Mouse (Mus musculus) embryo, embryonic 10 days (tissue): ENCODE data around the gene Ifitm7.
"Not testable (repeated sequence)": the region's sequence is repeated elsewhere in the genome, so short reads cannot be mapped to it uniquely, and the experiment has no call there.

ENCODE experiments used
- DNase-seq: peaks from one replicate; pipeline ENCODE4 v3.0.0-alpha.2; 2015; ENCODE audit warnings: low spot score

Gene Ifitm7

DNA sequence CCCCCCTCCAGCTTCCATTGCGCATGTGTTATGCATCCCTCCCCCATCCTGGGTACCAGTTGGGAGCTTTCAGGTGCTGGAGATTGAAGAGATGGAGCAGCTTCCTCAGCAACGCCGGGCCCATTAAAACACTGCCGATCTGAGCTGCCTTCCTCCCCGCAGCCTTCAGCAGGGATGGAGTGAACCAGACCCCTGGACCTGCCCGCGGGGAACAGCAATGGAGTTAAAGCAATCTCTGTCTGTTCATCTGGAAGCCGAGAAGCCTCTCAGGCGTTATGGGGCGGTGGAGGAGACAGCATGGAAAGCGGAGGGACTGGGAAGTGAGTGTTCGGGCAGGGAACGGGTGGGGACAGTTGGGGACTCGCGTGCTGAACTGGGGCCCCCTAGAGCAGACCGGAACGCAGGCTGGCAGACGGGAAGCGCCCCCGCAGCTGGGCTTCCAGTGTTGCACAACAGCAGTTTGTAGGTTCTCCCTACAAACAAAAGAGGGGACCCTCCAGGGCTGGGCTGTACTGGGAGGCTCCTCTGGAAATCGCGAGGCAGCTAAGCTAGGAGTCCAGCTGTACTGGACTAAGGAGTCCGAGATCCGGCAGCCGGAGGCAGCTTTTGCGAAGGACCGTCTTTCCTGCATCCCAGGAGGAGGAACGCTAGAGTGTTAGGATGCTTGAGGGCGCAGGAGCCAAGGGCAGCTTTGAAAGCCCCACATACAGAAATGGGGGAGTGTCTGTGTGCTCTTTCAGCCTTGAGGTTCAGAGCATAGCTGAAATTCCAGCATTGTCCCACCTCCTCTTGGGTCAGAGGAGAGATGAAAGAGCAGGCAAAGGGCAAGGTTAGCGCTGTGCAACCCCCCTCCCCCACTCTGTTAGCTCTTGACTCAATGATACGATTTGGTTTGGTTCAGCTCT, at the start of gene Ifitm7, which contains the start of gene 2900011O08Rik:
Gene Ifitm7 (minus strand): TSS at position 315 of the 905 bp plus-strand sequence.
Gene 2900011O08Rik (plus strand): TSS at position 31 of the 905 bp plus-strand sequence.
- DNase-seq = peak; percentile 58

DNA sequence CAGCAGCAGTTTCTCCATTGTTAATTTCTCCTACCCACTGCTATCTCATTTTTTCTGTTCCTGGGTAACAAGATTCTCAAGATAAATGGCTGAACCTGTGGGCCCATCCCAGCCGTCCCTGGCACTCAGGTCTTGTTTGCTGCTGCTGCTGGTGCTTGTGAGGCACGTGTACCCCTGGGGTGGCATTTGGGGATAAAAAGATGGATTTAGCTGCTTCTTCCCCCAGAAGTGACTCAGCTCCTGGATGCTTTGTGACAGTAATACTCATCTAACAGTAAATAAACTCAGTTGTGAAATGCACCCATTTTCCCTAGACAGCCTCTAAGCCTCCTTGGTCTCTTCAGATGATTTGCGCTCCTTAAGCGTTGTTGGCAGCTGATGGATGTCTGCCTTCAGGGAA, 46.4 kb upstream of the Ifitm7 start:
- no peak for DNase-seq

DNA sequence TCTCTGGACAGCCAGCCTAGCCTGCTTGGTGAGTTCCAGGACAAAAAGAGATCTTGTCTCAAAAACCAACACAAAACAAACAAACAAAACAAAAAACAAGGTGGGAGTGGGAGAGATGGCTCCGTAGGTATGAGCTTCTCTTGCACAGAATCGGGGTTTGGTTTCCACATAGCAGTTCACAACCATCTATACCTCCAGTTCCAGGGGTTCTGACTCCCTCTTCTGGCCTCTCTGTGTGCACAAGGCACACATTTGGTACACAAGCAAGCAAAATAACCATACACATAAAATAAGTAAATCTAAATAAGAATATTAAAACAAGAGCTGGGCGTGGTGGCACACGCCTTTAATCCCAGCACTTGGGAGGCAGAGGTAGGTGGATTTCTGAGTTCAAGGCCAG, 44.0 kb upstream of the Ifitm7 start:
- DNase-seq = no peak

DNA sequence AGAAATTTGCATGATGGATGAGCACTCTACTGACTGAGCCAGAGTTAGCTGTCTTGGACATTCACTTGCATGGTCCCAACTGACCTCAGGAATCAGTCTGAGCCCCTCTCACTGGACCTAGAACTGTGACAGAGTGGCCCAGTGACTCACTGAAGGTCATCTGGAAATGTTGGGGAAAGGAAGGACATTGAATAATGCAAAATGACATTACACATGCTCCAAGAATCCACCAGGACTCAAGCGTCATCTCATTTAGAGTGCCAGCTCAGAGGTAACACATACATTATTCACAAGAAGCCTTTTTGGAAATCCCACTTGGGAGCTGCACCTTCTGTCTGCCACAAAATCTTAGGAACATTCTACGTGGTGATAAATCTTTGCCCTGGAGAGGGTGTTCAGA, 43.2 kb upstream of the Ifitm7 start:
- DNase-seq = no peak

DNA sequence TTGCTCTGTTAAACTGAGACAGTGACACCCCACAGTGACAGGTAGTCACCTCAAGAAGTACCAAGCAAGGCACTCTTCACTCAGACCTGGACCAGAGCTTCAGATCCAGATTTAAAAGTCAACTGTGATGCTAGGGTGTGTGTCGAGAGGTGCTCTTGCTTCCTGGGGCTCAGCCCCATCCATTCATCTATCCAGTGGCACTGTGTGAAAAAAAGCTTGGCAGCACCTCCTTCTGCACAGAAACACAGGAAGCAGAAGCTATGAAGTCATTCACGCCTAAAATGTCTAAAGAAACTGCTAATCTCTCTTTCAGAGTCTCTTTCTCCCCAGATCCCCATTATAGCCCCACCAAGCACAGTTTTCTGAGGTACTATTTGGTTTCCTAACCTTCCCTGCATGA, 42.4 kb upstream of the Ifitm7 start:
- DNase-seq = no peak

DNA sequence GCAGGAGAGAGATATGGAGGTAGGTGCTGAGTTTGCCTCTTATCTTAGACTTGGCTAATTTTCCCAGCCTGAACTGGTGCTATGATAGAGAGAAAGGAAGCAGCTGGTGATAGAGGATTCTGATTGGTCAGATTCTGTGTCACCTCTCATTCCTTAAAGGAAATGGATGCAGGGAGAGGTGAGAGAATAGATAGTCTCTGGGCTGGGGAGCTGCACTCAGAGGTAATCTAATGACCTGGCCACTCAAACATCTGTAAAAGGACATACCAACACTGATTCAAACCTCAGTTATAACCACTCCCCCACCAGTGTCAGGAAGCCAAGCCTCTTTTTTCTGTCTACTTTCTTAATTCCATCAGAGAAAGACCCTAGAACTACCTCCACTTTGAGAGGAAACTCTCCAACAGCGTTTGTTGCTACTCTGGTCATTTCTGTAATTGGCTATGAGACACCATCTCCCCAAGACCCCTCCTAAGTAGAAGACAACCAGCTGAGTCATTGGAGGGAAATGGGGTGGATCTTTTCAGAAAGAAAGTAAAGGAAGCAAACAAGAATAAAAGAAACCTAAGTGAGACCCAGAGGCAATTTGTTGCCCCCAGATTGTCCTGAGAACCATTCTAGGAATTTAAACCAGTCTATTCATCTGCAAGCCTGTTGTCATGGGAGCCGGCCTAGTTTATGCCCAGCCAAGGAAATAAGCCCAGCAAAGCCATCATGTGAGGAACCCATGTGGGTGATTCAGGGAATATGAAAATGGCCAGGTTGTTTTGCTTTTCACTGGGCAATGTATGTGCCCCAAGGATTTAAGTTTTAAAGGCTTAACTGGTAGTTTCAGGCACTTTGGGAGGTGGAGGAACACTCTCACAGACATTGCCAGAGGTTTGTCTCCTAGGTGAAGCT, 38.7 kb upstream of the Ifitm7 start:
- DNase-seq = no peak

DNA sequence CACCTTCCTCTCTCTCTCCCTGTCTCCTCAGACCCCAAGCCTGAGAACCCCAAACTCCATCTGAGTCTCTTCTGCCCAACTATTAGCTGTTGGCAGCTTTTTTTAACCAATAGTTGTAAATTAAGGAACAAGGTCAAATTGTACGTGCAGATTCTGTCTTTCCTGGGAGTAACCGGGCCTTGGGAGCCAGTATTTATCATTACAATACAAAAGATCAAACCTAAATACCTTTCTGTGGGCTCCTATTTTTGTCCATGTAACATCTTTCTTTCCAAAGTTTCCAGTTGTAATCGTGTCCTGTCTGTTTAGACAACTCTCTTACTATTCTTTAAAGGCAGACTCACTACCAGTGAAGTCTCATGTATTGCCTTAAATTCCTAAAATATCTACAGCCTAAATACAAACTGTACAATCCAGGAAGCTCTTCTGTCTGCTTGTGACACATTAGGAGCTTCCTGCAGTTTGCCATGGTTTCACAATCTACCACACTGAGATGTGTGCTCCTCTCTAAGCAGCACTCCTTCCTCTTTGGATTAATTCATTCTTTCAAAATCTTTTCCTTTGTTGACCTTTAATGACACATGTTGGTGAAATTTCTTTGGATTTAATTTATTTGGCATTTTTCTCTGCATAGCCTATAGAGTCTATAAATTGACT, 34.6 kb upstream of the Ifitm7 start:
- DNase-seq = no peak

DNA sequence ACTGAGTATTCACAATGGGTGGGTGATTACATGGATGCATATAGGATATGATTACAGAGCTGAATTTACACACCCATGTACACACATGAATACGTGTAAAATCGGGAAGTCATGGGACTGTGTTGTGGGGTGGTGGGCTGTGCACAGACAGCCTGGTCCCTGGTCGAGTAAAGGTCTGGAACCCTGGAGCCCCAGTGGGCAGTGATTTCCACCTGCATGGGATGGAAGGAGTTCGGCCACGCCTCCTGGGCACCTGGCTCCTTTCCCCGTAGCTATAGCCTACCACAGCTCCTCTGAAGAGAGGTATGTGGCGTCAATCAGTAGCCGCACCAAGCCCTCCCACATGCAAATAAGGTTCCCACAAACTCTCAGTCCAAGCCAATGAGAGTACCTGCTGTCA, 30.6 kb upstream of the Ifitm7 start:
- no peak for DNase-seq

DNA sequence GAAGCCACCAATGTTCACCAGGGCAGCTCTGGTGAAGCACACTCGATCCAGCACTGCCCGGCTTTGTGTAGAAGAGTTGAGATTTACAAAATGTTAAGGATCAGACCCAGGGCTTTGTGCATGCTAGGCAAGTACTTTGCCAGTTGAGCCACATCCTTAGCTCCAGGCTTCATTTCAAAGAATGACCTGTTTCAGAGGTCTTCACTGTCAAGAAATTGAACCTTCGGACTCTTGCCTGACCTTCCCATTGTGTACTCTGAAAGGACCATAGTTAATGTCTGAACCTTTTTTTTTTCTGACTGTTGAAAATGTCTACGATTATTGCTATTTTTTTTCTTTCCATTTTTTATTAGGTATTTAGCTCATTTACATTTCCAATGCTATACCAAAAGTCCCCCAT, 23.3 kb upstream of the Ifitm7 start:
- DNase-seq = no peak

DNA sequence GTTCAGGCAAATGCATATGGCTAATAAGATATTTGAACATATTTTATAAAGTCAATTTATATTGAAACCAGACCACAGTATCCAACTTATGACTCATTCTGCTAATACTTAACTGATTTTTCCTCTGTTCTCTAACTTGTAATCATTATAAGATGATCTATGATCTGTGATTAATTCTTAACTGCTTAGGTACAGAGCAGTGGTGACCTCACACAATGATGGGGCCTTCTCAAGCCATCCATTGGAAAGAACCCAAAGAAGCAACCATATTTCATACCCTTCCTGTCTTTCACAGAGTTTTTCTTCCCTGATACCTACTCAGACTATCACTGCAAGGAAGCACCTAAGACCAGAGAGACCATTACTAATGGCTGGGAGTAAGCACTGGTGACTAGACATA, 22.0 kb upstream of the Ifitm7 start:
- DNase-seq = no peak

DNA sequence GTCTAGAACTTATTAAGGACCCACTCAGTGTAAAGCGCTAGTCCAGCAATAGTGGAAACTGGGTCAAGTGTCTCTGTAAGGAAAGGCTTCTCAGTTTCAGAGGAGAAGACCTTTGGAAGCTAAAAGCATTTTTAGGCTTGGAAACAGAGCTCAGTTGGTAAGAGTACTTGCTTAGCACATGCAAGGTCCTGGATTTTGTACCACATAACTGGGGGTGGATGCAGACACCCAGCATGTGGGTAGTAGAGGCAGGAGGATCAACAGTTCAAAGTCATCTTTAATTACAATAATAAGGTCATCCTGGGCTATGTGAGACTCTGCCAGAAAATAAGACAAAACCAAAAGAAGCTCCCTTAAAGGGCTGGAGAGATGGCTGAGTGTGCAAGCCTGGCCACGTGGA, 21.4 kb upstream of the Ifitm7 start:
- no peak for DNase-seq

DNA sequence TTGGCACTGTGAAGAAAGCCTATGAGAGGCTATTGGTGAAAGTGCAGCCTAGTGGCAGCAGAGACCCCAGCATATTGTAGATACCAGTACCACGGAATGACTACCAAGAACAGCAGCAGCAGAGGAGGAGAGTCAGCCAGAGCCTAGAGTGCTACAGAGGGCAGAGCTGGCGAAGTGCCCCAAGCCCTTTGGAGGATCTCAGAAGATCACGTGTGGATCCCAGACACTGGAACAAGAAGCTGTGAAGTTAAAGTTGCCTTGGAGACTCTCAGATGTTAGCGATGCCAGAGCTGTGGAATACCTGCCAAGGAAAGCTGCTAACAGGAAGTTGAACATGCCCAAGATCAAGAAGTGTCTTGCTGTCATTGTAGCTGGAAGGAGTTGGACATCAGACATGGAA, 18.6 kb upstream of the Ifitm7 start:
- DNase-seq = no peak

DNA sequence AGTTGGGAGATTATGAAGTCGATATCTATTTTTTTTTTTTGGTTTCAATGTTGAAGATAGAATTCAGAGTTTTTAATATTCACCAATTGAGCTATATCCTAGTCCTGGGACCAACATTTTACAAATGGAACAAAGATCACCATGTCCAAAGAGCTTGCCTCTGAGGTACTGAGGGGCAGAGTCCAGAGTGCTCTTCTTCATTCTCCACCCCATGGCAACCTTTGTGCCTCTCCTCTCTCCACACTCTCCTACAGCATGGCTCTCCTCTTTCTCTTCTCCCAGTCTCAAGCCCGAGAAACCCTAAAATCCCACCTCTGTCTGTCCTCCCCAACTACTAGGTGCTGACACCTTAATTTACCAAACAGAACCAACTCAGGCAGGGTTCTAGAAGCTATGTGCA, 18.0 kb upstream of the Ifitm7 start:
- no peak for DNase-seq

DNA sequence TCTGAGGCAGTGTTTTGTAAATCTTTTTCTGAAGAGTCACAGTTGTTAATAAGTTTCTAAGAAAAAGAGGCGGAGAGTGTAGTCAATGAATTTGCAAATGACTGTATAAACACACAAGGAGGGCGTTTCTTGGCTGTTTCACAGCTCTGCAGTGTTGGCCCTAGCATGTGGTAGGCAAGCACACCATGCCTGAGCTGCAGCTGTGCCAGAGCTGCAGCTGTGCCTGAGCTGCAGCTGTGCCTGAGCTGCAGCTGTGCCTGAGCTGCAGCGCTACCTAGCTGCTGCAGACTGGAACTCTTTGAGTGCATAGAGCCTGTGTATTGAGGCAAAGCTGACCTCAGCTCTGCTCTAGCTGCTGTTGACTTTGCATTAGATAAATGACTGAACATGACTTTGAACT, 17.5 kb upstream of the Ifitm7 start:
- DNase-seq = peak; percentile 50

DNA sequence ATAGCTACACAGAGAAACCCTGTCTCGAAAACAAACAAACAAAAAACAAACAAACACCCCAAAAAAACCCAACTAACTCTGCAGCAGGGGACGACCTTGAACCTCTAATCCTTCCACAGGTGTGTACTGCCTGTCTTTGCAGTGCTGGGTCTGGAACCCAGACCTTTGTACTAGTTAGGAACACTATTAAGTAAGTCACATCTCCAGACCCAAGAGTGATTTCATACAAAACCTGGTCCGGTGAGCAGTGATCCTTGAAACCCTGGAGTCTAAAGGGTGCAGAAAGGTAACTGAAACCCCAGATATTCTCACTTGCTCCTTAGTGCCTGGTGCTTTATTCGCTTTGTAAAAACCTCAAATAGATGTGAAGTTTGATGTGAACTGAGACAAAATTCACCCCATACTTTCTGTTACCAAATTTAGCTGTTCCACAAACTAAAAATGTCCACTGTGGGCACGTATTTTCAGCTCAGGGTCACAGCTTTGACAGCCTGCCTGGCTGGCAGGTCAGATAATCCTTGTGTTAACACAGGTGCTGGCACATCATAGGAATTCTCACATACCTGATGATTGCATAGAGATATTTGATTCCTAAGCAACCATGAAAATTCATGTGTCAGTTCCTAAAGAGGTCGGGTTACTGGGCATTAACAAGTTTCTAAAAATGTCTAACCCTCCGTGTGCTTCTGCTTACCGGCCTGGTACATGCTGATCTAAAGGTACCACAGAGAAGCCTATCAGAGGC, 16.9 kb upstream of the Ifitm7 start:
- no peak for DNase-seq

DNA sequence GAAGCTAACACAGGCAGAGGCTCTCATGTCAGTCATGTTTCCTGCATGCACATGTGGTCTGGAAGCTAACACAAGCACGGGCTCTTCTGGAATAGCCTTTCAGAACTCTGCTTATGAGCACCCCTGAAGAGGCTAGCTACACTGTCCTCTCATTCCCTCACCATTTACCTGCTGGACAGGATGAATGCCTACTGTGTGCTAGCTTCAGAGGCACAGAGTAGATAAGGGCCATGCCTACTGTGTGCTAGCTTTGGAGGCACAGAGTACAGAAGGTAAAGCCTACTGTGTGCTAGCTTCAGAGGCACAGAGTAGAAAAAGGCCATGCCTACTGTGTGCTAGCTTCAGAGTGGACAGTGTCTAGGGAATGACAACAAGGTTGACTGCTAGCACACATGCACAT, 7.8 kb upstream of the Ifitm7 start:
- DNase-seq = no peak

DNA sequence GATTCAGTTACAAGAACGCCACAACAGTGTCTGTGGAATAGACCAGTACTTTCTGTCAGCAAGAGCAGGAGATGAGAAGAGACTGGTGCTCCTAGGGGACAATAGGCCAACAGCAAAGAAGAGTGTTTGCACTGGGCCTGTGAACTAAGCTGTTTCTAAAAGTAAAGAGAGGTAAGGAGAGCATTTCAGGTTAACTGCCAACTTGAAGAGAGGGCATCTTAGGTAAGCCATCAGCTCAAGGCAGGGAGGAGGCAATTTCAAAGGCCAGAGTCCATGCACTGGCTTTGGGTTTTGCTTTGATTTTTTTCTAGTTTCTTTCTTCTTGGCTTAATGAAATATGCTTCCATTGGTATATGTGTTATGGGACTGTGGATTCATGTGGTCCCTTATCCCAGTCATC, 7.4 kb upstream of the Ifitm7 start:
- DNase-seq = no peak

DNA sequence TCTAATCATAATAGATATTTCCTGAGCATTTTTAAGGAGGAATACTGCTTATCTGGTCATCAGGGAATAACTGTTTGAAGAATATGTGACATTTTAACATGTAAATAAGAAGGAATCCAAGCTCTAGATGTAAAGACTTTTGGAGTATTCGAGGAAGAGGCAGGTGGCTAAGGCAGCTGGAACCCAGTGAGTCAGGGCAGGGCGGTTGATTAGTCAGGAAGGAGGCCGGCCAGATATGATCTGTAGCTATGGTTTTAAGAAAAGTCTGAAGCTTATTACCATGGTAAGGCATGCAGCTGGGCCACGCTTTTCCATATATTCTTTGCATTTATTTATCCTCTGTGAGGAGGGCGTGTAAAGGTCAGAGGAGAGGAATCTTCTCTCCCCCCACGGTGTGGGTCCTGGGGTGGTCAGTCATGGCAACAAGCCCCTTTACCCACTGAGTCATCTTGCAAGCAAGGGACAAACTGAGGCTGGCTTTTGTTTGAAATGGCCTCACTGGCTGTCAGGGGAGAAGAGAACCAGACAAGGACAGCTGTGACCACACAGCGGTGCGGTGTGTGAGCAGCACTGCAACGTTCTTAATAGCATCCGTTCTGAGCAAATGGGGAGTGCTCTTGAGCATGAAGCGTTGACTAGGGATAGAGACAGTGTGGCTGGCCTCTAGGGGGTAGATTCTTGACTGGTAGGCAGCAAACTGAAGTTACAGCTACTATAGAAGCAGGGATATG, 6.0 kb upstream of the Ifitm7 start:
- no peak for DNase-seq

DNA sequence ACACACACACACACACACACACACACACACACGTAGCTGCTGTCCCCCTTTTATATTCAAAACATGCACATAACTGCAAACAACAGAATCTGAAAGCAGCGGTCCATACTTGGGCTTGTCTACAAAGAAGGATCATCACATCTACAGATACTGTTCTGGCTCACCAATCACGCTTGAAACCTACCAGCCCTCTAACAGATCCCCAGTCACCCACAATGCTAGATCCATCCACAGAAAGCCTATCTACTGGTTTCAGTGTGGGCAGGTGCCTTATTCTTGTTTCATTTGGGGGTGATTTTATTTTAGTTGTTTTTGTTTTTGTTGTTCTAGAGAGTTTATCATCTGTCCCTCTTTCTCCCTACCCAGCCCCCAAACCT, 503 bp downstream of the Ifitm7 start:
- no peak for DNase-seq

DNA sequence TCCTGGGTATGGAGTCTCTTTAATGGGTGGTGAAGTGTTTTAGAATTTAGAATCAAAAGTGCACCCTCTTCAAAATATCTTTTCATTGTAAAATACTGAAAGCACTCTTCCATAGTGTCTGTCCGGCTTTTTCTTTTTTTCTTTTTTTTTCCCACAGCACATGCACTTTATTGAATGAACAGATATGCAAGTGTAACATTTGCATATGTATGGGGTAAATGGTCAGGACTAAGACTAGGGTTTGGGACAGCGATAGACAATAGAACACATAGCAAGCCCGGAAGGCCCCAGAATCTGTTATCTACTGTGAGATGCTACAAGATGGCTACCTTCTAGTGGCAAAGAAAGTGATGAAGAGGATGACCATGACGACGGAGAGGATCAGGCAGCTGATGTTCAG, 3.5 kb downstream of the Ifitm7 start:
- no peak for DNase-seq

DNA sequence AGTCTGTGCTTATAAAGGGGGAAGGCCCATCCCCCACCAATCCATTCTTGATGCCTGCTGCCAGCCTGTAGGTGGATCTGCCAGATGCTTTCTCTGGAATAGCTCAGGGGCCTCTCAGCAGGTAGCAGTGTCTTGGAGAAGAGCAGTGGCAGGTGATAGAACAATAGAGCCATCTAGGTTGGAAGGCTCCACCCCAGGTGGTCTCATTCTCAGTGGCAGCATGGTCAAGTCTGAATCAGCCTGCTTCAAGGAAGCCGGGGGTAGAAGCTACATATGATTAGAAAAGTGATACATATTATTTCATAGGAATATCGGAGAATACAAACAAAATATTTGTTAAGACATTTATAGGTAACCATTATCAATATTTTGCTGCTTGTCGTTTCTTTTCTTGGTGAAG, 5.0 kb downstream of the Ifitm7 start:
- DNase-seq = not testable (repeated sequence)
